Mouse (Mus musculus) CH12.LX (cell line): ENCODE measurements around the gene Ctsh. TPM values are rescaled to one million over a fixed set of nuclear protein-coding genes. Genes with fewer than 3 reads are reported as not detected.

Experiments
- DNase-seq: peaks from one replicate; pipeline ENCODE4 v3.0.0-alpha.2; 2013; ENCODE audit errors: extremely low read depth
- H3K27ac ChIP-seq: 2 replicates; pipeline ENCODE4 v1.5.1; 2012; ENCODE audit warnings: low read depth, mild to moderate bottlenecking, control low read depth, moderate library complexity; ENCODE audit not compliant: insufficient read depth
- H3K27me3 ChIP-seq: replicated peaks from 2 replicates; pipeline ENCODE3; 2012; ENCODE audit warnings: inconsistent platforms
- H3K36me3 ChIP-seq, 2 experiments: replicated peaks in 1 of 2; 2 replicates each; pipeline versions ENCODE3 to v1.6.1; 2012; ENCODE audit warnings: inconsistent platforms in 1 of 2, low read length in 1 of 2, mild to moderate bottlenecking in 1 of 2, mixed read lengths in 1 of 2, moderate library complexity in 1 of 2; ENCODE audit not compliant: control insufficient read depth in 1 of 2, insufficient read depth in 1 of 2
- H3K4me1 ChIP-seq, 2 experiments: 2 replicates each; pipeline ENCODE4 v1.6.1; 2012; ENCODE audit warnings: inconsistent platforms in 1 of 2, moderate library complexity in 1 of 2; ENCODE audit not compliant: insufficient read depth in 2 of 2, control insufficient read depth in 1 of 2
- H3K4me2 ChIP-seq: 2 replicates; pipeline ENCODE4 v1.6.1; 2012; ENCODE audit warnings: low read depth, mild to moderate bottlenecking, control low read depth; ENCODE audit not compliant: poor library complexity, insufficient read depth, severe bottlenecking
- H3K4me3 ChIP-seq, 3 experiments: fragments of 150-350 bp in 1 of 3; sonication (generic) in 1 of 3; replicated peaks in 1 of 3; 2 replicates each; pipeline versions ENCODE3 to v1.5.1; 2011 to 2012; ENCODE audit warnings: low read depth in 2 of 3, low read length in 2 of 3, mild to moderate bottlenecking in 2 of 3, moderate library complexity in 2 of 3, control low read depth in 1 of 3, improper control_type of control experiment in 1 of 3, inconsistent platforms in 1 of 3, mixed read lengths in 1 of 3; ENCODE audit not compliant: poor library complexity in 1 of 3
- H3K79me2 ChIP-seq: replicated peaks from 2 replicates; pipeline ENCODE4 v1.6.1; 2012; ENCODE audit warnings: mild to moderate bottlenecking, moderate library complexity; ENCODE audit not compliant: control insufficient read depth, poor library complexity, insufficient read depth, severe bottlenecking; ENCODE audit errors: extremely low read depth
- H3K9ac ChIP-seq: 2 replicates; pipeline ENCODE4 v1.6.1; 2012; ENCODE audit warnings: low read depth, mild to moderate bottlenecking, control low read depth, moderate library complexity; ENCODE audit not compliant: insufficient read depth
- H3K9me3 ChIP-seq: replicated peaks from 2 replicates; pipeline ENCODE3; 2012; ENCODE audit warnings: low read length, inconsistent platforms, mixed read lengths
- BHLHE40 ChIP-seq: IDR thresholded peaks from 2 replicates; pipeline ENCODE4 v1.6.1; 2011; ENCODE audit warnings: mild to moderate bottlenecking, low read depth, low read length, improper control_type of control experiment
- CHD2 ChIP-seq: IDR thresholded peaks from 2 replicates; pipeline ENCODE4 v1.6.1; 2011; ENCODE audit warnings: low read length, improper control_type of control experiment
- CTCF ChIP-seq, 2 experiments: IDR thresholded peaks in 1 of 2; conservative IDR thresholded peaks in 1 of 2; 2 replicates each; pipeline ENCODE4 v1.5.1; 2011 to 2012; ENCODE audit warnings: low read depth in 2 of 2, low read length in 2 of 2, improper control_type of control experiment in 1 of 2, inconsistent platforms in 1 of 2, mild to moderate bottlenecking in 1 of 2, moderate library complexity in 1 of 2
- E2F4 ChIP-seq: IDR thresholded peaks from 2 replicates; pipeline ENCODE4 v1.6.1; 2011; ENCODE audit warnings: low read depth, low read length, improper control_type of control experiment; ENCODE audit not compliant: insufficient replicate concordance
- ETS1 ChIP-seq: conservative IDR thresholded peaks from 2 replicates; pipeline ENCODE4 v1.6.1; 2012; ENCODE audit warnings: low read depth, mild to moderate bottlenecking, inconsistent platforms, low read length, improper control_type of control experiment, moderate library complexity
- GABPA ChIP-seq: IDR thresholded peaks from 2 replicates; pipeline ENCODE4 v1.6.1; 2012; ENCODE audit warnings: low read depth, low read length, improper control_type of control experiment, inconsistent platforms; ENCODE audit not compliant: insufficient replicate concordance
- HCFC1 ChIP-seq: IDR thresholded peaks from 2 replicates; pipeline ENCODE4 v1.6.1; 2012; ENCODE audit warnings: low read depth, mild to moderate bottlenecking, inconsistent platforms, low read length, improper control_type of control experiment
- JUN ChIP-seq: IDR thresholded peaks from 2 replicates; pipeline ENCODE4 v1.6.1; 2011; ENCODE audit warnings: low read depth, mild to moderate bottlenecking, low read length, improper control_type of control experiment, moderate library complexity; ENCODE audit not compliant: insufficient read depth
- KAT2A ChIP-seq: IDR thresholded peaks from 2 replicates; pipeline ENCODE4 v1.6.1; 2012; ENCODE audit warnings: low read length, improper control_type of control experiment, inconsistent platforms; ENCODE audit not compliant: insufficient replicate concordance
- MAX ChIP-seq: IDR thresholded peaks from 2 replicates; pipeline ENCODE4 v1.6.1; 2011; ENCODE audit warnings: low read length, improper control_type of control experiment
- MEF2A ChIP-seq: IDR thresholded peaks from 2 replicates; pipeline ENCODE4 v1.6.1; 2014; ENCODE audit warnings: low read depth, mild to moderate bottlenecking, inconsistent platforms, low read length, improper control_type of control experiment, borderline replicate concordance
- MXI1 ChIP-seq: IDR thresholded peaks from 2 replicates; pipeline ENCODE4 v1.6.1; 2011; ENCODE audit warnings: mild to moderate bottlenecking, low read depth, low read length, improper control_type of control experiment
- MYC ChIP-seq: IDR thresholded peaks from 2 replicates; pipeline ENCODE4 v1.6.1; 2011; ENCODE audit warnings: low read depth, mild to moderate bottlenecking, improper control_type of control experiment, low read length
- NELFE ChIP-seq: IDR thresholded peaks from 2 replicates; pipeline ENCODE4 v1.6.1; 2011; ENCODE audit warnings: low read depth, low read length, improper control_type of control experiment
- NRF1 ChIP-seq: IDR thresholded peaks from 2 replicates; pipeline ENCODE4 v1.6.1; 2014; ENCODE audit warnings: low read depth, mild to moderate bottlenecking, inconsistent platforms, low read length, improper control_type of control experiment, moderate library complexity
- PAX5 ChIP-seq: IDR thresholded peaks from 2 replicates; pipeline ENCODE4 v1.6.1; 2012; ENCODE audit warnings: low read length, inconsistent platforms, mixed read lengths
- RAD21 ChIP-seq: IDR thresholded peaks from 2 replicates; pipeline ENCODE4 v1.6.1; 2011; ENCODE audit warnings: low read depth, mild to moderate bottlenecking, low read length, improper control_type of control experiment, moderate library complexity
- RCOR1 ChIP-seq: conservative IDR thresholded peaks from 2 replicates; pipeline ENCODE4 v1.6.1; 2012; ENCODE audit warnings: low read depth, mild to moderate bottlenecking, inconsistent platforms, low read length, improper control_type of control experiment
- SIN3A ChIP-seq: IDR thresholded peaks from 2 replicates; pipeline ENCODE4 v1.6.1; 2012; ENCODE audit warnings: low read length, improper control_type of control experiment, inconsistent platforms
- TBP ChIP-seq: conservative IDR thresholded peaks from 2 replicates; pipeline ENCODE4 v1.6.1; 2011; ENCODE audit warnings: low read depth, low read length, improper control_type of control experiment
- TCF12 ChIP-seq: IDR thresholded peaks from 2 replicates; pipeline ENCODE4 v1.6.1; 2014; ENCODE audit warnings: low read depth, mild to moderate bottlenecking, inconsistent platforms, low read length, improper control_type of control experiment
- UBTF ChIP-seq: IDR thresholded peaks from 2 replicates; pipeline ENCODE4 v1.6.1; 2012; ENCODE audit warnings: low read depth, mild to moderate bottlenecking, inconsistent platforms, low read length, improper control_type of control experiment, moderate library complexity
- ZKSCAN1 ChIP-seq: IDR thresholded peaks from 2 replicates; pipeline ENCODE4 v1.6.1; 2012; ENCODE audit warnings: low read depth, inconsistent platforms, low read length, improper control_type of control experiment, borderline replicate concordance
- ZNF384 ChIP-seq: IDR thresholded peaks from 2 replicates; pipeline ENCODE4 v1.6.1; 2012; ENCODE audit warnings: low read depth, low read length, improper control_type of control experiment, inconsistent platforms
- dilution Hi-C: fragments of 300-500 bp; cut with MboI; formaldehyde crosslinking; loops from 2 replicates; pipeline ENCODE4 v1.14.3; 2020; ENCODE audit warnings: low sequenced_read_pairs; ENCODE audit not compliant: extremely low pct_unique_long_range_greater_than_20kb, extremely low pct_ligation_motif_present
- in situ Hi-C: fragments of 300-500 bp; cut with MboI; formaldehyde crosslinking; loops from 3 replicates; pipeline ENCODE4 v1.14.3; 2019; ENCODE audit warnings: low sequenced_read_pairs, low pct_ligation_motif_present, low pct_unique_long_range_greater_than_20kb, mixed read lengths
- polyA plus RNA-seq: library from polyadenylated mRNA; unstranded; fragments of >175 nt; gene quantifications from 2 replicates; pipeline ENCODE4 v1.2.1, GENCODE M21; 2012; ENCODE audit warnings: low read depth; ENCODE audit not compliant: insufficient read length
- total RNA-seq, 2 experiments: library from RNA; depleted of rRNA; stranded (reverse); fragments of 300-350 nt in 1 of 2; fragments of >200 nt in 1 of 2; gene quantifications; 2 replicates each; pipeline ENCODE4 v1.2.3; 2012 to 2014

Ctsh gene
- total and polyA plus RNA-seq, 3 experiments, result 133 to 316 (median 256) TPM

DNA sequence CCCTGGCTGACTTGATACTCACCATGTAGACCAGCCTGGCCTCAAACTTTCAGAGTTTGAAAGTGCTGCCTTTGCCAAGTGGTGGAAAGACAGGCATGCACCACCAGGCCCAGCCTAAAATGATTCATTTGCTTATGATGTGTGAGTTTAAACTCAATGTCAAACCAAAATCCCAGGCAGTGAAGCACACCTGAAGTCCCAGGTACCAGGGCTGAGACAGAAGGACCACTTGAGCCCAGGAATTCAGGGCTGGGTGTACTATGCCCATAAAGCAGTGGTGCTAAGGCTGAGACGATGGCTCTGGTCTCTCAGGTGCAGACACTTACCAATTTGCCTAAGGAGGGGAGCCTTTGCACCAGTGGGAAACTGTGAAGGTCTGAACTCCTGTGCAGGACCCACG is 18.8 kb upstream of the Ctsh start:
- Histone ChIP-seq H3K9ac (no peak overlapping the region), H3K4me1 (peaks cover 24 to 45% of the 10 kb centered on the region in 2 experiments), H3K4me2 (no peak overlapping the region), H3K79me2 (no peaks in the 10 kb centered on the region), H3K4me3 (no peak overlapping the region), H3K27me3 (no peaks in the 10 kb centered on the region), H3K27ac (no peak overlapping the region), H3K9me3 (no peaks in the 10 kb centered on the region), H3K36me3 (no peaks in the 10 kb centered on the region)
- TF ChIP-seq RAD21 (no peak), BHLHE40 (no peak), ZNF384 (no peak), PAX5 (no peak), ETS1 (no peak), NRF1 (no peak), MAX (no peak), SIN3A (no peak), TBP (no peak), KAT2A (no peak), HCFC1 (no peak), MXI1 (no peak), MEF2A (no peak), ZKSCAN1 (no peak), CTCF (conservative IDR thresholded peaks at IDR 0.05 in 1 of 2, IDR thresholded peaks at IDR 0.05 in 1 of 2; ENCODE audit: low read depth in 2 of 2, low read length in 2 of 2) (no peak), E2F4 (no peak)
- dilution Hi-C loops (no loop called here), in situ Hi-C loops (no loop called here)
- no peak for DNase-seq

DNA sequence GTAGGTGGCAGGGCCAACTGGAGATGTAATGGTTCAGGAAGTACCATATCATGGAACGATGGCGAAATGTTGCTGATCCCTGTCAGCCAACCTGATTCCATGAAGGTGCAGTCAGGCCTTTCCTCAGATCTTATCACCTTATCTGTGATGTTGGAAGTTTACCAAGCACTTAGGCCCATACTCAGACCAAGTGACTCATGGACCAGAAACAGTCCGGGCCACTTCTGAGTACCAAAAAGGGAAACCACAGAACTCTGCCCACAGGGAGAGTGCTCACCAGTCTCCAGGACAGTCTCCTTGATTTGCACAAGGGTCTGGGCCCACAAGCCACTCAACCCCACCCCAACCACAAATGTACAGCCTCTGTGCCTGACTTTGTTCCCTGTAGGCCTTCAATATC is 18.2 kb upstream of the Ctsh start:
- TF ChIP-seq JUN (no peak), GABPA (no peak), TCF12 (no peak), NELFE (no peak), CHD2 (no peak), MYC (no peak), MEF2A (no peak), UBTF (no peak), ZKSCAN1 (no peak), RCOR1 (no peak)
- no peaks in the 10 kb centered on the region for H3K27me3 ChIP-seq
- H3K36me3 ChIP-seq, result no peaks in the 10 kb centered on the region
- dilution Hi-C loops, result no loop called here
- H3K9me3 ChIP-seq, result no peaks in the 10 kb centered on the region
- no peaks in the 10 kb centered on the region for H3K79me2 ChIP-seq
- no peak overlapping the region for H3K4me3 ChIP-seq
- no peak for DNase-seq
- H3K4me1 ChIP-seq, result peaks cover 24 to 45% of the 10 kb centered on the region in 2 experiments
- H3K4me2 ChIP-seq, result no peak overlapping the region
- in situ Hi-C loops, result no loop called here
- no peak overlapping the region for H3K27ac ChIP-seq
- H3K9ac ChIP-seq, result no peak overlapping the region
